Mouse (Mus musculus): ENCODE measurements around the gene Tdpoz4. TPM values are rescaled to one million over a fixed set of nuclear protein-coding genes. Genes with fewer than 3 reads are reported as not detected.

Tdpoz4 gene
- not detected in 2 replicates for polyA plus RNA-seq (2012; ENCODE audit: low replicate concordance)

GRCm38 (mm10) chr3:93796098-93796497 is at the start of gene Tdpoz4:
Gene Tdpoz4, plus strand, starts transcription at chr3:93796398.

GRCm38 (mm10) chr3:93772700-93773099 is 23.5 kb upstream of the Tdpoz4 start, which contains the start of gene Gm5773:
Gene Gm5773, plus strand, starts transcription at chr3:93773000.

GRCm38 (mm10) chr3:93825720-93826119 is 29.5 kb downstream of the Tdpoz4 start, which contains the start of gene Tdpoz3:
Gene Tdpoz3, plus strand, starts transcription at chr3:93826020.

Other genes with a start within 250 kb of the Tdpoz4 start
- 1.1 and 19.2 TPM in 2 replicates for gene S100a10, start 241.3 kb upstream of the Tdpoz4 start, polyA plus RNA-seq (2012; ENCODE audit: low replicate concordance)
- not detected in 2 replicates for gene Tdpoz2, start 143.7 kb upstream of the Tdpoz4 start, polyA plus RNA-seq (2012; ENCODE audit: low replicate concordance)
- not detected in 2 replicates for gene Tdpoz1, start 120.1 kb upstream of the Tdpoz4 start, polyA plus RNA-seq (2012; ENCODE audit: low replicate concordance)
- not detected in 2 replicates for gene Gm37596, start 103.3 kb upstream of the Tdpoz4 start, polyA plus RNA-seq (2012; ENCODE audit: low replicate concordance)
- 0.20 TPM in 1 of 2 replicates, not detected in the other for gene Gm5773, start 23.4 kb upstream of the Tdpoz4 start, polyA plus RNA-seq (2012; ENCODE audit: low replicate concordance)
- not detected in 2 replicates for gene Tdpoz3, start 29.6 kb downstream of the Tdpoz4 start, polyA plus RNA-seq (2012; ENCODE audit: low replicate concordance)
- 0.44 TPM in 1 of 2 replicates, not detected in the other for gene Gm9117, start 147.1 kb downstream of the Tdpoz4 start, polyA plus RNA-seq (2012; ENCODE audit: low replicate concordance)
- gene Tdpoz5, start 164.9 kb downstream of the Tdpoz4 start, polyA plus RNA-seq (2012; ENCODE audit: low replicate concordance): not detected in 2 replicates

Measured in leukemia stem cell, adult 10-12 weeks (primary cell).